Mouse (Mus musculus) G1E-ER4 (cell line): ENCODE measurements around the gene Slc39a13. TPM values are rescaled to one million over a fixed set of nuclear protein-coding genes. Genes with fewer than 3 reads are reported as not detected.

Experiments
- GATA1 ChIP-seq: IDR thresholded peaks from one replicate; pipeline ENCODE4 v1.8.0; 2012; ENCODE audit warnings: low read length, inconsistent platforms
- polyA plus RNA-seq: library from polyadenylated mRNA; stranded (reverse); fragments of >175 nt; gene quantifications from 2 replicates; pipeline ENCODE4 v1.2.3, GENCODE M21; 2012

Slc39a13 gene
- polyA plus RNA-seq, 1 experiment: 11.5 TPM

DNA sequence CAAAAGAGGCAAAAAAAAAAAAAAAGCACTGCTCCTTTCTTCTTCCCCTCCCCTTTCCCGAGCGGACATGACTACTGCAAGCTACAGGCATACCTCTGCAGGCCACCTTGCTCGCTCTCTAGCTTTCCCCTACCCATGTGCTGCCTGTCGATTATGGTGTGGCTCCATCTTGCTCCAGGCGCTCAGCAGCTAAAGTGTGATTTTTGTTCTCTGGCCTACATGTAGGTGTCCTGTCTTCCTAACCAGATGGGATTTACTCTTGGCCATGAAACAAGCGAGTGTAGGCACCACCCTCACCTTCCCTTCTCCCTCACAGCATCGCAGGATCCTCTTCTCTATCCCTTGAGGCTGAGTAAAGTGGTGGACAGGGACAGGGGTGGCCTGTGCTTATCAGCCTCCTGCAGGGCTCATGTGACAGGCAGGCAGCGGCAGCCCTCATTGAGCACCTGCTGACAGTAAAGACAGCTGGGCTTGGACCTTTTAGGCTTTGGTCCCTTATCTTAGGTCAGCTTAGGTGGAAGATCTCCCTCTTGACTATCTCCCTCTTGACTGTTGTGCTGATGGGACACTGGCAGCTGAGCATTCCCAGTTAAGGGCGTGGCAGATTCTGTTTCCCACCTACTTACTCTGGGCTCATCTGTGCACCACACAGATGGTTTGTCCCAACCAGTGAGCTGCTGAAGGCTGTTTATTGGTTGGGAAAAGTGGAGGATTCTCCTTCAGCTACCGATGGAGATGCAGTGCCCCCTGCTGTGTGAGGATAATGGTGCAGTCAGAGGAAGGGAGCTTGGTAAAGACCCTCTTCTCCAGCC is 9.5 kb downstream of the Slc39a13 start:
- TF ChIP-seq GATA1: peak; percentile 40

GRCm38 (mm10) chr2:91059376-91059775 is 10.8 kb downstream of the Slc39a13 start:
- TF ChIP-seq GATA1: no peak

DNA sequence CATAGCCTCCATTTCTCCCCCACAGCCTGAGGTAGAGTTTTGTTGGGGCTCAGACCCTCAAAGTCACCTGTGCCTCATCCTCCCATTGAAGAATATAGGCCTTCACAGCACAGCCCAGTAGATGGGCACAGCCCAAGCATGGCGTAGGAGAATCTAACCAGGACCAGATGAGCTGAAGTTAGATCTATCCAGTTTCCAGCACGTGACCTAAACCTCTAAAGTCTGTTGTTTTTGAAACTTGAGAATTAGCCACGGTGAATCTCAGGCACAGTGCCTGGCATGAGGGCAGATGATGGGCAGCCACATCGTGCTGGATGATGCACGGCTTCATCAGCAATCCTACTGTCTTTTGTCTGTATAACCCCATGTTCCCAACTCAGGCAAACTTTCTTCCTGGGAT is 11.8 kb downstream of the Slc39a13 start:
- TF ChIP-seq GATA1: no peak

DNA sequence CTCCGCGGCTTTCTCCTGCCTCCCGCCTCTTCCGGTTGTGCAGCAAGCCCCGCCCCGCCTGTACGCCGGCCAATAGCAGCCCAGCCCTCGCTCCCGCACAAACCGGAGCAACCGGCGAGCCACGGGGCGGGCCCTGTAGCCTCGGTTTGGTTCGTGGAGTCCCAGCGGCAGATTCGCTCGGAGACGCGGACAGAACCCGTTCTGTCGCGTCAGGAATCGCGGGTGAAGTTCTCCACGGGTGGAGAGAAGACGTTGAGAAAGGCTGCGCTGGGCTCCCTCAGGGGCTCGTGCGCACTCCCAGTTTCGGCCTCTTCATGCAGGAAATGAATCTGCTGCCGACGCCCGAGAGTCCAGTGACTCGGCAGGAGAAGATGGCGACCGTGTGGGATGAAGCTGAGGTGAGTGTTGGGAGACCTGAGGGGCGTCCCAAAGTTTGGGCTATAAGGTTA is 16.3 kb downstream of the Slc39a13 start, which contains the start of gene Psmc3:
TSS of gene Psmc3 (plus strand) at position 76 of the 449 bp plus-strand sequence.
- TF ChIP-seq GATA1: no peak

GRCm38 (mm10) chr2:91053181-91053933 is 16.9 kb downstream of the Slc39a13 start:
- no peak for TF ChIP-seq GATA1

DNA sequence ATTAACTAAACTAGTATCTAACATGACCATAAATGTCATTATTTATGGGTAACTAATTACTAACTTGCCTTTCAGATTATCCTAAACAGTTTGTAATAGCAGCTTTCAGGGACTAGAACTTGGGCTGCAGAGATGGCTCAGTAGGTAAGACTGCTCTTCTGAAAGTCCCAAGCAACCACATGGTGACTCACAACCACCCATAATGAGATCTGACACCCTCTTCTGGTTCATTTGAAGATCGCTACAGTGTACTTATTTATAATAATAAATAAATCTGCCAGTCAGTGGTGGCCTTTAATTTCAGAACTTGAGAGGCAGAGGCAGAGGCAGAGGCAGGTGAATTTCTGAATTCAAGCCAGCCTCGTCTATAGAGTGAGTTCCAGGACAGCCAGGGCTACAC is 17.5 kb downstream of the Slc39a13 start:
- TF ChIP-seq GATA1: no peak

DNA sequence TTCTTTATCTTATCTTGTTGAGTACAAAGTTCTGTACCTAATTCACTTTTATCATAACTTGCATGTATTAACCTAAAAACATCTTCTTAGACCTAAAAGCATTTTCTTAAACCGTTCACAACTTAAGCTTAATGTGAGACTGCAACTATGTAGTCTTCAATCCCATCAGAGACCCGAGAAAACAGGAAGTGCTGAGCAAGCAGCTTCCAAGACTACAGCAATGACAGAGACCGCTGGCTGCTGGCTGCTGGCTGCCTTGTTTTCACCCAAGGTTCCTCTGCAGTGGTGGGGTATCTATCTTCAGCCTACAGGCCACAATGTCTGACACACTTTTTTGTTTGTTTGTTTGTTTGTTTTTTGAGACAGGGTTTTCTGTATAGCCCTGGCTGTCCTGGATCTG is 18.3 kb downstream of the Slc39a13 start:
- no peak for TF ChIP-seq GATA1

DNA sequence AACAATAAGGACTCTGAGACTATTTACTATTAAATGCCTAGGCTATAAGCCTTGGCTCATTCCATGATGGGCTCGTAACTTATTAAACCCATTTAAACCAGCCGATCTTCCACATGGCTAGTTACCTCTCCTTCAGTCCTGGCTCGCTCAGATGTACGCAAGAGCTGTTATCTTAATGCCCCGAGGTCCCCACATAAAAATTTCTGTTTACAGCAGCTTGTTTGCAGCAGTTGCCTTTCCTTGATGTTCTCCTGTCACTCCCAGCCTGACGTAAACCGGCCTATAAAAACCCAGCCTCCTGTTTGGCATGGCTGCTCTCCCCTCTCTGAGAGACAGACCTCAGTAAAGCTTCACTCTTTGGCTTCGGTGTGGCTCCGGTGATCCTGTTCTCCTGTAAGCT is 22.9 kb downstream of the Slc39a13 start:
- no peak for TF ChIP-seq GATA1

DNA sequence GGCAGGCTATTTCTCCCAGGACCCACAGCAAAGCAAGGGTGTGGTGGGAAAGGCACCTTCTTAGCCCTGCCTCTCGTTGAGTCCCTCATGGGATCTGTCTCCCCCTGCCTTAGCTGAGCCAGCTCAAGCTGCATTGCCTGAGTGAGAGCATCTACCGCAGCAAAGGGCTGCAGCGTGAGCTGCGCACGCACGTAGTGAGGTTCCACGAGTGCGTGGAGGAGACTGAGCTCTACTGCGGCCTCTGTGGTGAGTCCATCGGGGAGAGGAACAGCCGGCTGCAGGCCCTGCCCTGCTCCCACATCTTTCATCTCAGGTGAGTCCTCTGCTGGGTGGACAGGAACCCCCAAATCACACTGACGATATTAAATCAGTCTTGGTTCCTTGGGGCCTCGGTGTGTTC is 25.5 kb downstream of the Slc39a13 start:
- no peak for TF ChIP-seq GATA1

- no peak for TF ChIP-seq GATA1
These were observed 27.4 kb downstream of the Slc39a13 start for GRCm38 (mm10) chr2:91042651-91043398.

DNA sequence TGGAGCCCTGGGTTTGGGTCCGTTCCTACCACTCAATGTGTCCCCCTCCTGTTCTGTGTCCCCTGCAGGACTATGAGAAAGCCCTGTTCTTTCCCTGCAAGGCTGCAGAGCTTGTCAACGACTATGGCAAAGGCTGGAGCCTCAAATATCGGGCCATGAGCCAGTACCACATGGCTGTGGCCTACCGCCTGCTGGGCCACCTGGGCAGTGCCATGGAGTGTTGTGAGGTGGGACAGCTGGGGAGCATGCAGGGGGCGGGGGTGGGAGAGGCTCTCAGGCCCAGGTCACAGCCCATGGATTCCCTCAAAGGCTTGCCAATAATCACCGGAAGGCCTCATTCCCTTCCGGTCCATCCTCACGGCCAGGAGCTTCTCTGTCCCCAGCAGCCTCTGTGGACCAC is 28.4 kb downstream of the Slc39a13 start:
- no peak for TF ChIP-seq GATA1

GRCm38 (mm10) chr2:91035385-91035784 is 34.8 kb downstream of the Slc39a13 start, which contains the start of gene Rapsn:
Gene Rapsn (plus strand): TSS chr2:91035620.
- no peak for TF ChIP-seq GATA1

GRCm38 (mm10) chr2:91033000-91033399 is 37.2 kb downstream of the Slc39a13 start:
- TF ChIP-seq GATA1: no peak

- TF ChIP-seq GATA1: no peak
These were observed 39.0 kb downstream of the Slc39a13 start for GRCm38 (mm10) chr2:91031216-91031615.

DNA sequence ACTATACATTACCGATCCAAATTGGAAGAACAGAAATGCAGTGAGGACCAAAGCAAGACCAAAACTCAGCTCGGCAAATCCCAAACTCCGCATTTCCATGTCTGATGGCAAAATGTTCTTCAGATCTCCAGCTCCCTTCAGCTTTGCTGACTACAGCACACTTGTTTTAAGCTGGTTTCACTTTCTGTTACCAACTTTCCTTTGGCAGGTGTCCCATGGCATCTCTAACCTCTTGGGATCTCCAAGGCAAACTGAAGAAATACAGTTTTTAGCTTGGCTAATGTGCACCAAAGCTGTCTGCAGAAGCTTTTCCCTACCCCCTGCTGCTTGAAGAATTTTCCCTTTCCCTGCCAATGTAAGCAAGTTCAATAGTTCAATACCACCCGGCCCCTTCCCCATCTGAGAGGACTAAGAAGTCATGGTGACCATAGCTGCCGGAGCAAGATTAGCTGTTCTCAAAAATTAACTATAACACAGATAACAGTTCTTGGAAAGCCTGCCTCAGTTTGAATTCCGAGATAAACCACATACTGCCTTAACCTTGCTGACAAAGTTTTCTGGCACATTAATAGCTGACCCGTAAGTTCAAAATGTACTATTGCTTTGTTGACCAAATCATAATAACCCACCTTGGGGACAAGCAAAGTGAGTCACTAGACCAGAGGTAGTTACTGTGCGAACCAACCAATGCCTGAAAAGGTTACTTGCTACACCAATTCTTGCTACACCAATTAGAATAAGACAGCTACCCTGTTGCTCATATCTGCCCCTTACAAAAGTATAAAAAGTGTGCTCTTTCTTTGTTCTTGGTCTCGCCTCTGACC is 42.6 kb downstream of the Slc39a13 start:
- TF ChIP-seq GATA1: no peak
